Mouse (Mus musculus) liver, postnatal 0 days (tissue): ENCODE results near the gene Nfatc3.

ENCODE experiments used
- CTCF ChIP-seq: sonication (generic); IDR thresholded peaks from 2 replicates; pipeline ENCODE4 v1.5.1; 2016; ENCODE audit warnings: antibody characterized with exemption, low read depth
- EP300 ChIP-seq: IDR thresholded peaks from 2 replicates; pipeline ENCODE4 v1.6.1; 2016; ENCODE audit warnings: antibody characterized with exemption, low read depth, mild to moderate bottlenecking

GRCm38 (mm10) chr8:106010748-106011642 lies 47.6 kb upstream of the Nfatc3 start:
- TF ChIP-seq CTCF (no peak; the same call in 1 of the 2 replicates), EP300 (peak; percentile 37; the same call in 1 of the 2 replicates)
